Mouse (Mus musculus) megakaryocyte, adult 5-6 weeks (primary cell): ENCODE results near the gene Emx2. TPM values are rescaled to one million over a fixed set of nuclear protein-coding genes. Genes with fewer than 3 reads are reported as not detected.

ENCODE experiments used
- ATAC-seq: 2 replicates; pipeline ENCODE4 v1.8.0; 2016; ENCODE audit warnings: mild to moderate bottlenecking, inconsistent platforms; ENCODE audit not compliant: poor library complexity, severe bottlenecking
- total RNA-seq, 2 experiments: library from RNA; stranded (forward) in 1 of 2; stranded (reverse) in 1 of 2; fragments of 153-499, 151-499 nt in 1 of 2; fragments of 221-1000, 200-1000 nt in 1 of 2; gene quantifications; 2 replicates each; pipeline versions ENCODE4 v1.2.3 to v1.2.4; 2015 to 2017

Emx2 gene
- total RNA-seq, 2 experiments from 2014 or later, result not detected

DNA sequence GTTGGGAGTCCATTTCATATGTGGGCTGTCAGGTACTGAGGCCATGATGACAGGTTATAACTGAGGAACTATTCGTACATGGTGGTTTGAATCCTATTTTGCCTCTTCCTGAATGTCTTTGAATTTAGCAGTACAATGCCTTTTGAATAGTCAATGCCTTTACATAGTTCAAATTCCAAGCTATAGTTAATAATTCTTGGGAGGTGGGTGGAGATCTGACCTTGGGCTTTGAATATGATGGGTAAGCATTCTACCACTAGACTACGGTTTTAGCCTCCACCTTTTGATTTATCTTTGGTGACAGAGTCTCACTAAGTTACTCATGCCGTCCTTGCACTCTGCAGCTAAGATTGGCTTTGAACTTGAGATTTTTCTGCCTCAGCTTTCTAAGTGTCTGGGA is 55.0 kb downstream of the Emx2 start:
- ATAC-seq, result no peak

Other genes starting within 250 kb of the Emx2 start
- gene Kcnk18, start 239.2 kb upstream of the Emx2 start, total RNA-seq (2015), result not detected in 2 replicates
- gene Kcnk18, start 239.2 kb upstream of the Emx2 start, total RNA-seq (2017), result not detected in 2 replicates
- gene Slc18a2, start 197.5 kb upstream of the Emx2 start, total RNA-seq (2015), result 4.8 and 6.4 TPM in 2 replicates
- gene Slc18a2, start 197.5 kb upstream of the Emx2 start, total RNA-seq (2017), result 2.2 and 2.5 TPM in 2 replicates
- gene Rps12-ps3, start 136.1 kb upstream of the Emx2 start, total RNA-seq (2015), result 585 and 699 TPM in 2 replicates
- gene Rps12-ps3, start 136.1 kb upstream of the Emx2 start, total RNA-seq (2017), result 550 and 766 TPM in 2 replicates
- gene Pdzd8, start 112.6 kb upstream of the Emx2 start, total RNA-seq (2015), result 53.5 and 57.7 TPM in 2 replicates
- 48.7 and 58.5 TPM in 2 replicates for gene Pdzd8, start 112.6 kb upstream of the Emx2 start, total RNA-seq (2017)